Mouse (Mus musculus) midbrain, embryonic 11.5 days (tissue): ENCODE results near the gene Atp2a2. TPM values are rescaled to one million over a fixed set of nuclear protein-coding genes. Genes with fewer than 3 reads are reported as not detected.

Experiments
- ATAC-seq: fragments of 200-750 bp; cut with Nextera tagmentation; 2 replicates; pipeline ENCODE4 v1.8.0; 2017; ENCODE audit warnings: moderate TSS enrichment, moderate library complexity; ENCODE audit not compliant: low FRiP score
- DNase-seq: peaks from one replicate; pipeline ENCODE4 v3.0.0; 2015; ENCODE audit warnings: low spot score; ENCODE audit errors: missing footprints
- H3K27ac ChIP-seq: fragments of 300-500 bp; sonication (generic); 2 replicates; pipeline ENCODE4 v1.5.1; 2014; ENCODE audit warnings: low read depth, low read length
- H3K27me3 ChIP-seq: fragments of 300-500 bp; sonication (generic); 2 replicates; pipeline ENCODE4 v1.6.1; 2014; ENCODE audit warnings: mild to moderate bottlenecking, low read length, moderate library complexity, mixed read lengths; ENCODE audit not compliant: control insufficient read depth, insufficient read depth
- H3K36me3 ChIP-seq: fragments of 300-500 bp; sonication (generic); 2 replicates; pipeline ENCODE4 v1.6.1; 2014; ENCODE audit warnings: mild to moderate bottlenecking, low read length, moderate library complexity, mixed read lengths; ENCODE audit not compliant: control insufficient read depth, insufficient read depth
- H3K4me1 ChIP-seq: fragments of 300-500 bp; sonication (generic); 2 replicates; pipeline ENCODE4 v1.6.1; 2014; ENCODE audit warnings: low read length; ENCODE audit not compliant: control insufficient read depth, insufficient read depth
- H3K4me2 ChIP-seq: fragments of 300-500 bp; sonication (generic); 2 replicates; pipeline ENCODE4 v1.6.1; 2014; ENCODE audit warnings: mild to moderate bottlenecking, moderate library complexity
- H3K4me3 ChIP-seq: fragments of 300-500 bp; sonication (generic); 2 replicates; pipeline ENCODE4 v1.5.1; 2014; ENCODE audit warnings: low read depth, low read length
- H3K9ac ChIP-seq: fragments of 300-500 bp; sonication (generic); 2 replicates; pipeline ENCODE4 v1.6.1; 2014; ENCODE audit warnings: low read length
- H3K9me3 ChIP-seq: fragments of 300-500 bp; sonication (generic); 2 replicates; pipeline ENCODE4 v1.6.1; 2016; ENCODE audit warnings: low read length; ENCODE audit not compliant: control insufficient read depth
- WGBS: fragments of 180-500 bp; shearing (Covaris S2); extraction: QIAGEN DNeasy Blood & Tissue Kit; methylation state at CpG from one replicate; pipeline ENCODE4 v1.1.7; 2014; 5-methylcytosine and 5-hydroxymethylcytosine counted together
- polyA plus RNA-seq: library from polyadenylated mRNA; unstranded; fragments of >200 nt; fragmentation: Nextera tagmentation; extraction: Ambion mirVana; gene quantifications from 2 replicates; pipeline ENCODE4 v1.2.1, GENCODE M21; 2014

Atp2a2 gene
- polyA plus RNA-seq, 1 experiment from 2014 or later: 43.4 TPM

- Histone ChIP-seq H3K36me3 (no peaks in the 10 kb centered on the region), H3K27ac (no peak overlapping the region), H3K4me2 (no peak overlapping the region), H3K9ac (no peak overlapping the region), H3K4me1 (no peaks in the 10 kb centered on the region), H3K27me3 (no peaks in the 10 kb centered on the region), H3K9me3 (no peaks in the 10 kb centered on the region), H3K4me3 (no peak overlapping the region)
- DNase-seq (no peak), ATAC-seq (no peak)
- 88% methylated on average over 8 of the region's 8 CpGs for WGBS
Observed at GRCm38 (mm10) chr5:122533884-122534283, 31.9 kb upstream of the Atp2a2 start.

GRCm38 (mm10) chr5:122529913-122530604 is 28.0 kb upstream of the Atp2a2 start:
- DNase-seq: no peak
- Histone ChIP-seq H3K4me2 (no peak overlapping the region), H3K27ac (no peak overlapping the region), H3K4me3 (no peak overlapping the region), H3K36me3 (no peaks in the 10 kb centered on the region), H3K4me1 (0 out of 2 replicates have a peak, but pooled peaks cover 2% of the 10 kb centered on the region), H3K9me3 (no peaks in the 10 kb centered on the region), H3K9ac (no peak overlapping the region), H3K27me3 (no peaks in the 10 kb centered on the region)
- ATAC-seq: no peak
- 91% methylated on average over 9 of the region's 9 CpGs for WGBS

- H3K9ac ChIP-seq: no peak overlapping the region
- no peaks in the 10 kb centered on the region for H3K9me3 ChIP-seq
- H3K27me3 ChIP-seq: no peaks in the 10 kb centered on the region
- no peaks in the 10 kb centered on the region for H3K36me3 ChIP-seq
- ATAC-seq (no peak), DNase-seq (no peak)
- no peak overlapping the region for H3K4me2 ChIP-seq
- 63% methylated on average over 3 of the region's 3 CpGs for WGBS
- H3K27ac ChIP-seq: no peak overlapping the region
- H3K4me1 ChIP-seq: 0 out of 2 replicates have a peak, but pooled peaks cover 2% of the 10 kb centered on the region
- no peak overlapping the region for H3K4me3 ChIP-seq
Observed at GRCm38 (mm10) chr5:122529316-122529715, 27.3 kb upstream of the Atp2a2 start.

- Histone ChIP-seq H3K4me2 (no peak overlapping the region), H3K9me3 (no peaks in the 10 kb centered on the region), H3K27ac (no peak overlapping the region), H3K27me3 (no peaks in the 10 kb centered on the region), H3K9ac (no peak overlapping the region), H3K4me1 (0 out of 2 replicates have a peak, but pooled peaks cover 2% of the 10 kb centered on the region), H3K36me3 (no peaks in the 10 kb centered on the region), H3K4me3 (no peak overlapping the region)
- 68% methylated on average over 3 of the region's 3 CpGs for WGBS
- DNase-seq (no peak), ATAC-seq (no peak)
Observed at GRCm38 (mm10) chr5:122528591-122528990, 26.6 kb upstream of the Atp2a2 start.

GRCm38 (mm10) chr5:122527761-122528160 is 25.7 kb upstream of the Atp2a2 start:
- Histone ChIP-seq H3K4me1 (0 out of 2 replicates have a peak, but pooled peaks cover 2% of the 10 kb centered on the region), H3K4me3 (no peak overlapping the region), H3K9me3 (no peaks in the 10 kb centered on the region), H3K36me3 (no peaks in the 10 kb centered on the region), H3K9ac (no peak overlapping the region), H3K4me2 (no peak overlapping the region), H3K27me3 (no peaks in the 10 kb centered on the region), H3K27ac (no peak overlapping the region)
- no peak for ATAC-seq
- WGBS: 67% methylated on average over 11 of the region's 11 CpGs
- no peak for DNase-seq

- H3K4me3 ChIP-seq: no peak overlapping the region
- ATAC-seq (no peak), DNase-seq (no peak)
- no peak overlapping the region for H3K4me2 ChIP-seq
- 77% methylated on average over 15 of the region's 15 CpGs for WGBS
- 0 out of 2 replicates have a peak, but pooled peaks cover 2% of the 10 kb centered on the region for H3K4me1 ChIP-seq
- H3K36me3 ChIP-seq: no peaks in the 10 kb centered on the region
- no peaks in the 10 kb centered on the region for H3K9me3 ChIP-seq
- no peak overlapping the region for H3K9ac ChIP-seq
- no peaks in the 10 kb centered on the region for H3K27me3 ChIP-seq
- no peak overlapping the region for H3K27ac ChIP-seq
Observed at GRCm38 (mm10) chr5:122526878-122527730, 25.1 kb upstream of the Atp2a2 start.

- Histone ChIP-seq H3K9ac (no peak overlapping the region), H3K4me2 (no peak overlapping the region), H3K4me1 (0 out of 2 replicates have a peak, but pooled peaks cover 2% of the 10 kb centered on the region), H3K4me3 (no peak overlapping the region), H3K36me3 (no peaks in the 10 kb centered on the region), H3K27ac (no peak overlapping the region), H3K27me3 (no peaks in the 10 kb centered on the region), H3K9me3 (no peaks in the 10 kb centered on the region)
- no peak for DNase-seq
- ATAC-seq: no peak
- WGBS: 95% methylated on average over 9 of the region's 9 CpGs
Observed at GRCm38 (mm10) chr5:122526405-122526804, 24.4 kb upstream of the Atp2a2 start.

- WGBS: 85% methylated on average over 14 of the region's 14 CpGs
- 0 out of 2 replicates have a peak, but pooled peaks cover 2% of the 10 kb centered on the region for H3K4me1 ChIP-seq
- no peaks in the 10 kb centered on the region for H3K36me3 ChIP-seq
- no peak overlapping the region for H3K4me3 ChIP-seq
- H3K4me2 ChIP-seq: no peak overlapping the region
- DNase-seq: no peak
- H3K27me3 ChIP-seq: no peaks in the 10 kb centered on the region
- no peak overlapping the region for H3K9ac ChIP-seq
- no peak for ATAC-seq
- H3K9me3 ChIP-seq: no peaks in the 10 kb centered on the region
- no peak overlapping the region for H3K27ac ChIP-seq
Observed at GRCm38 (mm10) chr5:122525238-122525931, 23.4 kb upstream of the Atp2a2 start.
